Mouse (Mus musculus) lung, postnatal 0 days (tissue): ENCODE measurements around the gene Trim2.

Source experiments
- CTCF ChIP-seq: IDR thresholded peaks from 2 replicates; pipeline ENCODE4 v1.5.1; 2016; ENCODE audit warnings: antibody characterized with exemption, mild to moderate bottlenecking
- EP300 ChIP-seq: IDR thresholded peaks from 2 replicates; pipeline ENCODE4 v1.6.1; 2016; ENCODE audit warnings: antibody characterized with exemption, mild to moderate bottlenecking, control low read depth

DNA sequence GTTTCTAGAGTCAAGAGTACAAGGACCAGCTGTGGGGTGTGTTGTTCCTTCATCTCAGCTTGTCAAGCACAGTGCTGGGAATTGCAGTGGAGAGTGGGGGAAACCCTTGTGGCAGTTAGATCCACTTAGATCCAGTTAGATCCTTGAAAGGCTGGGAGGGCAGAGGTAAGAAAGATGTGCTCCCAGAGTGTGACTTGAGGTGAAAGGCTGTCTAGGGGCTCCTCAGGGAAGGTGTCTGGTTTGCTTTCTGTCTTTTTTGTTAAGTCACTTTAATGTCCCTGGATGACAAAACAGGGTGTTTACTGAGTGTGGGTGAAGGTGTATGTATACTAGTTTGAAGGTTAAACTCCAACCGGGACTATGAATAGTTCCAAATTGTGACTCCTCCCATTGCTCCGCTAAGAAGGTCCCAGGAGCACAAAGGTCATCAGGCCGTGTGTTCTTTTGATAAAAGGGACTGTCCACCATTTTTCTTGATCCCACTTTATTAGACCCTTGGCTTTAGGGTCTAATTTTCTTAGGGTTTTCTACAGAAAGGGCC is 40.2 kb downstream of the Trim2 start:
- TF ChIP-seq CTCF (no peak), EP300 (no peak)
